23 mouse cellular contexts compared by ENCODE assay signal in genomic region chr17:56793614-56794319, GRCm38 (mm10). TPM values are rescaled to one million over a fixed set of nuclear protein-coding genes. Genes with fewer than 3 reads are reported as not detected.
DNase-seq lines count a peak whose midpoint lies in the region; ATAC-seq and TF ChIP-seq lines count a peak whose summit lies in the region.
"Had no signal": no experiment of that assay in that cellular context is flagged by ENCODE, and none has a peak within 500 bp of the region (broad histone marks: within the 10 kb centered on the region; RNA-seq: fewer than 3 reads in every experiment).

No protein-coding gene starts in this region.

- no peaks in the 10 kb centered on the region for H3K4me1 ChIP-seq in stomach, embryonic 15.5 days
- no peaks in the 10 kb centered on the region for H3K4me1 ChIP-seq in stomach, postnatal 0 days (replicated peaks; ENCODE audit: control insufficient read depth, insufficient read depth)
- H3K4me1 ChIP-seq in liver, embryonic 15.5 days (replicated peaks), result peaks cover 48% of the 10 kb centered on the region
- peaks cover 7% of the 10 kb centered on the region; the same call in 1 of the 2 replicates for H3K4me1 ChIP-seq in heart, embryonic 11.5 days (ENCODE audit: control insufficient read depth, insufficient read depth, low read length)
- H3K4me1 ChIP-seq: embryonic facial prominence, embryonic 15.5 days; forebrain, embryonic 12.5 days; kidney, embryonic 15.5 days; midbrain, embryonic 13.5 days had no signal

- no peak overlapping the region for H3K4me3 ChIP-seq in stomach, embryonic 15.5 days (replicated peaks)
- no peak overlapping the region for H3K4me3 ChIP-seq in stomach, postnatal 0 days (ENCODE audit: low read depth, low read length)
- H3K4me3 ChIP-seq in liver, embryonic 15.5 days (replicated peaks), result peak overlapping the region; percentile 50
- H3K4me3 ChIP-seq in heart, embryonic 11.5 days (ENCODE audit: low read depth, low read length), result no peak overlapping the region
- H3K4me3 ChIP-seq: embryonic facial prominence, embryonic 15.5 days; forebrain, embryonic 12.5 days; heart, adult 2 months; kidney, embryonic 15.5 days; midbrain, embryonic 13.5 days had no signal

- no peak for DNase-seq in stomach, postnatal 0 days (ENCODE audit: low spot score)
- DNase-seq in ovary, postnatal 36 days (ENCODE audit: low spot score), result no peak
- no peak for DNase-seq in kidney, adult 18-20 months
- DNase-seq: cerebellum, adult 8-10 months; gastrocnemius, postnatal 36 days; heart, adult 2 months; heart, postnatal 4 days; kidney, postnatal 36 days; layer of hippocampus, postnatal 36 days; lung, adult 18-20 months; lung, postnatal 10 days; retina, postnatal 1 day; thymus, postnatal 14 days had no signal

- no peak overlapping the region for H3K27ac ChIP-seq in stomach, embryonic 15.5 days
- H3K27ac ChIP-seq in stomach, postnatal 0 days (replicated peaks), result no peak overlapping the region
- H3K27ac ChIP-seq in liver, embryonic 15.5 days (replicated peaks), result peak overlapping the region; percentile 95
- H3K27ac ChIP-seq in heart, embryonic 11.5 days (ENCODE audit: low read depth, low read length), result no peak overlapping the region
- H3K27ac ChIP-seq: embryonic facial prominence, embryonic 15.5 days; forebrain, embryonic 12.5 days; heart, adult 2 months; hindbrain, embryonic 14.5 days; kidney, embryonic 15.5 days; midbrain, embryonic 13.5 days had no signal

- WGBS in stomach, embryonic 15.5 days, result 65% methylated on average over 6 of the region's 6 CpGs
- 71% methylated on average over 6 of the region's 6 CpGs for WGBS in stomach, postnatal 0 days
- WGBS in liver, embryonic 15.5 days (ENCODE audit: insufficient replicate concordance), result 34% methylated on average over 6 of the region's 6 CpGs
- WGBS in heart, embryonic 11.5 days (ENCODE audit: insufficient replicate concordance), result 63% methylated on average over 6 of the region's 6 CpGs

- no peaks in the 10 kb centered on the region for H3K36me3 ChIP-seq in stomach, embryonic 15.5 days
- H3K36me3 ChIP-seq in stomach, postnatal 0 days (ENCODE audit: control insufficient read depth, insufficient read depth, low read length), result no peaks in the 10 kb centered on the region; the same call in 1 of the 2 replicates
- H3K36me3 ChIP-seq in liver, embryonic 15.5 days (replicated peaks), result peaks cover 29% of the 10 kb centered on the region
- no peaks in the 10 kb centered on the region for H3K36me3 ChIP-seq in heart, embryonic 11.5 days (ENCODE audit: control insufficient read depth, insufficient read depth, low read length)
- H3K36me3 ChIP-seq: embryonic facial prominence, embryonic 15.5 days; forebrain, embryonic 12.5 days; kidney, embryonic 15.5 days; midbrain, embryonic 13.5 days had no signal

- peak; percentile 82; the same call in 1 of the 2 replicates for ATAC-seq in stomach, embryonic 15.5 days (ENCODE audit: insufficient read depth, low FRiP score, low read depth)
- no peak for ATAC-seq in stomach, postnatal 0 days (ENCODE audit: low FRiP score, low TSS enrichment)
- peak; percentile 88 for ATAC-seq in erythroid progenitor cell, adult 5-6 weeks (replicated peaks; ENCODE audit: low FRiP score, poor library complexity, severe bottlenecking)
- peak; percentile 94 for ATAC-seq in liver, embryonic 15.5 days (ENCODE audit: insufficient read depth)
- ATAC-seq in heart, embryonic 11.5 days (replicated peaks; ENCODE audit: insufficient number of reproducible peaks, low FRiP score, low TSS enrichment), result no peak
- ATAC-seq: midbrain, embryonic 13.5 days; Patski had no signal

- H3K9ac ChIP-seq in stomach, embryonic 15.5 days, result no peak overlapping the region
- no peak overlapping the region for H3K9ac ChIP-seq in stomach, postnatal 0 days (ENCODE audit: low read length)
- peak overlapping the region; percentile 55 for H3K9ac ChIP-seq in liver, embryonic 15.5 days
- no peak overlapping the region for H3K9ac ChIP-seq in heart, embryonic 11.5 days (ENCODE audit: low read depth, low read length)
- H3K9ac ChIP-seq: embryonic facial prominence, embryonic 15.5 days; forebrain, embryonic 12.5 days; hindbrain, embryonic 14.5 days; kidney, embryonic 15.5 days; midbrain, embryonic 13.5 days had no signal

- no peaks in the 10 kb centered on the region for H3K27me3 ChIP-seq in stomach, embryonic 15.5 days (replicated peaks)
- no peaks in the 10 kb centered on the region for H3K27me3 ChIP-seq in stomach, postnatal 0 days (ENCODE audit: control insufficient read depth, insufficient read depth, low read length)
- H3K27me3 ChIP-seq in liver, embryonic 15.5 days, result no peaks in the 10 kb centered on the region
- no peaks in the 10 kb centered on the region for H3K27me3 ChIP-seq in heart, embryonic 11.5 days (ENCODE audit: control insufficient read depth, insufficient read depth, low read length)
- H3K27me3 ChIP-seq: embryonic facial prominence, embryonic 15.5 days; forebrain, embryonic 12.5 days; kidney, embryonic 15.5 days; midbrain, embryonic 13.5 days; Patski had no signal

- no peak for TF ChIP-seq CTCF in stomach, postnatal 0 days (IDR thresholded peaks at IDR 0.05; ENCODE audit: low read depth)

- H3K4me2 ChIP-seq in stomach, embryonic 15.5 days, result no peak overlapping the region
- H3K4me2 ChIP-seq in stomach, postnatal 0 days (replicated peaks; ENCODE audit: low read depth), result no peak overlapping the region
- H3K4me2 ChIP-seq in liver, embryonic 15.5 days, result peak overlapping the region; percentile 64
- H3K4me2 ChIP-seq in heart, embryonic 11.5 days, result no peak overlapping the region
- H3K4me2 ChIP-seq: embryonic facial prominence, embryonic 15.5 days; forebrain, embryonic 12.5 days; hindbrain, embryonic 14.5 days; kidney, embryonic 15.5 days; midbrain, embryonic 13.5 days had no signal

- no peaks in the 10 kb centered on the region for H3K9me3 ChIP-seq in stomach, embryonic 15.5 days
- H3K9me3 ChIP-seq in stomach, postnatal 0 days (ENCODE audit: control insufficient read depth, low read length), result no peaks in the 10 kb centered on the region
- H3K9me3 ChIP-seq in liver, embryonic 15.5 days (replicated peaks), result no peaks in the 10 kb centered on the region
- H3K9me3 ChIP-seq in heart, embryonic 11.5 days (replicated peaks; ENCODE audit: control insufficient read depth, low read length), result no peaks in the 10 kb centered on the region
- H3K9me3 ChIP-seq: embryonic facial prominence, embryonic 15.5 days; forebrain, embryonic 12.5 days; kidney, embryonic 15.5 days; midbrain, embryonic 13.5 days had no signal

- TF ChIP-seq EP300 in stomach, postnatal 0 days (optimal IDR thresholded peaks at IDR 0.05), result no peak

RNA-seq across cellular contexts. Expression of gene Prr22, which starts 23.7 kb away (rescaled TPM):
- polyA plus RNA-seq in stomach, embryonic 15.5 days (2015; fragmentation: Nextera tagmentation; extraction: Ambion mirVana), result 1.3 and 1.4 TPM in 2 replicates
- polyA plus RNA-seq in stomach, postnatal 0 days (2015; fragmentation: Nextera tagmentation; extraction: Ambion mirVana), result 0.38 and 0.65 TPM in 2 replicates
- total RNA-seq in erythroid progenitor cell, adult 5-6 weeks (2015; ENCODE audit: low replicate concordance), result not detected in 2 replicates
- not detected in 2 replicates for total RNA-seq in erythroid progenitor cell, adult 5-6 weeks (2017; ENCODE audit: low replicate concordance)
- 0.23 and 0.60 TPM in 2 replicates for polyA plus RNA-seq in liver, embryonic 15.5 days (2015; fragmentation: Nextera tagmentation; extraction: Ambion mirVana)
- polyA plus RNA-seq in heart, embryonic 11.5 days (2014; fragmentation: Nextera tagmentation; extraction: Ambion mirVana), result 0.97 and 1.0 TPM in 2 replicates

RNA-seq across cellular contexts. Expression of gene Dus3l, which starts 29.2 kb away (rescaled TPM):
- polyA plus RNA-seq in stomach, embryonic 15.5 days (2015; fragmentation: Nextera tagmentation; extraction: Ambion mirVana), result 40.1 and 48.2 TPM in 2 replicates
- polyA plus RNA-seq in stomach, postnatal 0 days (2015; fragmentation: Nextera tagmentation; extraction: Ambion mirVana), result 22.9 and 24.4 TPM in 2 replicates
- 6.5 and 7.1 TPM in 2 replicates for total RNA-seq in erythroid progenitor cell, adult 5-6 weeks (2015; ENCODE audit: low replicate concordance)
- 3.0 and 5.4 TPM in 2 replicates for total RNA-seq in erythroid progenitor cell, adult 5-6 weeks (2017; ENCODE audit: low replicate concordance)
- polyA plus RNA-seq in liver, embryonic 15.5 days (2015; fragmentation: Nextera tagmentation; extraction: Ambion mirVana), result 12.5 and 14.4 TPM in 2 replicates
- 28.4 and 32.1 TPM in 2 replicates for polyA plus RNA-seq in heart, embryonic 11.5 days (2014; fragmentation: Nextera tagmentation; extraction: Ambion mirVana)

RNA-seq across cellular contexts. Expression of gene Nrtn, which starts 36.4 kb away (rescaled TPM):
- 13.3 and 14.7 TPM in 2 replicates for polyA plus RNA-seq in stomach, embryonic 15.5 days (2015; fragmentation: Nextera tagmentation; extraction: Ambion mirVana)
- polyA plus RNA-seq in stomach, postnatal 0 days (2015; fragmentation: Nextera tagmentation; extraction: Ambion mirVana), result 32.4 and 37.9 TPM in 2 replicates
- not detected in 2 replicates for total RNA-seq in erythroid progenitor cell, adult 5-6 weeks (2015; ENCODE audit: low replicate concordance)
- not detected in 2 replicates for total RNA-seq in erythroid progenitor cell, adult 5-6 weeks (2017; ENCODE audit: low replicate concordance)
- polyA plus RNA-seq in liver, embryonic 15.5 days (2015; fragmentation: Nextera tagmentation; extraction: Ambion mirVana), result 1.1 and 1.6 TPM in 2 replicates
- 4.6 and 5.2 TPM in 2 replicates for polyA plus RNA-seq in heart, embryonic 11.5 days (2014; fragmentation: Nextera tagmentation; extraction: Ambion mirVana)

RNA-seq across cellular contexts. Expression of gene Rfx2, which starts 37.0 kb away (rescaled TPM):
- 6.1 and 6.6 TPM in 2 replicates for polyA plus RNA-seq in stomach, embryonic 15.5 days (2015; fragmentation: Nextera tagmentation; extraction: Ambion mirVana)
- polyA plus RNA-seq in stomach, postnatal 0 days (2015; fragmentation: Nextera tagmentation; extraction: Ambion mirVana), result 3.2 and 3.3 TPM in 2 replicates
- 101 and 107 TPM in 2 replicates for total RNA-seq in erythroid progenitor cell, adult 5-6 weeks (2015; ENCODE audit: low replicate concordance)
- total RNA-seq in erythroid progenitor cell, adult 5-6 weeks (2017; ENCODE audit: low replicate concordance), result 76.1 and 105 TPM in 2 replicates
- polyA plus RNA-seq in liver, embryonic 15.5 days (2015; fragmentation: Nextera tagmentation; extraction: Ambion mirVana), result 11.9 and 14.6 TPM in 2 replicates
- polyA plus RNA-seq in heart, embryonic 11.5 days (2014; fragmentation: Nextera tagmentation; extraction: Ambion mirVana), result 3.2 and 3.3 TPM in 2 replicates

Comparison
In these comparisons a context has a peak if more than half of its experiments do, and no peak if none do; other contexts are left out.
1. ATAC-seq: peak in stomach, embryonic 15.5 days (single experiment), erythroid progenitor cell, adult 5-6 weeks (single experiment) and liver, embryonic 15.5 days (single experiment); none in stomach, postnatal 0 days (single experiment) and heart, embryonic 11.5 days (single experiment).